Mouse (Mus musculus) thymus, adult 2 months (tissue): ENCODE measurements around the gene Syt1.

Experiments used
- CTCF ChIP-seq: fragments of 200-500 bp; IDR thresholded peaks from 2 replicates; pipeline ENCODE4 v1.5.1; 2012; ENCODE audit warnings: mild to moderate bottlenecking, control low read depth, low read length, moderate library complexity, borderline replicate concordance; ENCODE audit not compliant: control insufficient read depth, poor library complexity, insufficient read depth; ENCODE audit errors: extremely low read depth
- POLR2A ChIP-seq: fragments of 200-500 bp; IDR thresholded peaks from 2 replicates; pipeline ENCODE4 v1.6.1; 2012; ENCODE audit warnings: mild to moderate bottlenecking, low read length, control low read depth, moderate library complexity; ENCODE audit not compliant: control insufficient read depth, poor library complexity, insufficient read depth; ENCODE audit errors: extremely low read depth

GRCm38 (mm10) chr10:108504128-108504870 lies 506.5 kb downstream of the Syt1 start:
- no peak for TF ChIP-seq POLR2A
- no peak for TF ChIP-seq CTCF
